Mouse (Mus musculus): Measurements from ENCODE around the gene Usb1. TPM values are rescaled to one million over a fixed set of nuclear protein-coding genes. Genes with fewer than 3 reads are reported as not detected.

Usb1 gene
- total RNA-seq, 2 experiments from 2014 or later: 13.6 to 18.9 TPM

Other genes starting within 250 kb of the Usb1 start
- 10 to 100 TPM; 65.4 to 71.2 TPM for gene Kifc3, start 129.5 kb upstream of the Usb1 start, total RNA-seq (2021)
- gene Cngb1, start 25.7 kb upstream of the Usb1 start, total RNA-seq (2021): under 1 TPM; 0.64 to 0.98 TPM
- not detected for gene Tepp, start 21.7 kb upstream of the Usb1 start, total RNA-seq (2021)
- 1 to 10 TPM; 8.1 to 8.7 TPM for gene Zfp319, start 334 bp upstream of the Usb1 start, total RNA-seq (2021)
- 10 to 100 TPM; 58.7 to 67.8 TPM for gene Mmp15, start 20.0 kb downstream of the Usb1 start, total RNA-seq (2021)
- 10 to 100 TPM; 24.2 to 25.9 TPM for gene Cfap20, start 102.6 kb downstream of the Usb1 start, total RNA-seq (2021)
- 10 to 100 TPM; 32.9 to 36.3 TPM for gene Csnk2a2, start 157.8 kb downstream of the Usb1 start, total RNA-seq (2021)
- gene Ccdc113, start 201.8 kb downstream of the Usb1 start, total RNA-seq (2021): not detected
- not detected for gene Prss54, start 244.1 kb downstream of the Usb1 start, total RNA-seq (2021)